Mouse (Mus musculus) stomach, embryonic 16.5 days (tissue): ENCODE measurements around the gene Wdr64. TPM values are rescaled to one million over a fixed set of nuclear protein-coding genes. Genes with fewer than 3 reads are reported as not detected.

Source experiments
- ATAC-seq: fragments of 200-750 bp; cut with Nextera tagmentation; 2 replicates; pipeline ENCODE4 v1.8.0; 2017; ENCODE audit warnings: moderate number of reproducible peaks, moderate TSS enrichment; ENCODE audit not compliant: insufficient read depth, low FRiP score
- H3K27ac ChIP-seq: fragments of 300-500 bp; sonication (generic); 2 replicates; pipeline ENCODE4 v1.5.1; 2014; ENCODE audit warnings: low read length
- H3K27me3 ChIP-seq: fragments of 300-500 bp; sonication (generic); 2 replicates; pipeline ENCODE4 v1.6.1; 2014; ENCODE audit warnings: low read length, control low read depth, mixed read lengths; ENCODE audit not compliant: control insufficient read depth, insufficient read depth
- H3K36me3 ChIP-seq: fragments of 300-500 bp; sonication (generic); 2 replicates; pipeline ENCODE4 v1.6.1; 2014; ENCODE audit warnings: low read length; ENCODE audit not compliant: control insufficient read depth, insufficient read depth
- H3K4me1 ChIP-seq: fragments of 300-500 bp; sonication (generic); 2 replicates; pipeline ENCODE4 v1.6.1; 2014; ENCODE audit warnings: low read length, control low read depth, mixed read lengths; ENCODE audit not compliant: control insufficient read depth, insufficient read depth
- H3K4me2 ChIP-seq: fragments of 300-500 bp; sonication (generic); 2 replicates; pipeline ENCODE4 v1.6.1; 2014; ENCODE audit warnings: low read depth, low read length, mixed read lengths
- H3K4me3 ChIP-seq: fragments of 300-500 bp; sonication (generic); replicated peaks from 2 replicates; pipeline ENCODE4 v1.5.1; 2014; ENCODE audit warnings: mild to moderate bottlenecking, low read length
- H3K9ac ChIP-seq: fragments of 300-500 bp; sonication (generic); 2 replicates; pipeline ENCODE4 v1.6.1; 2014; ENCODE audit warnings: low read length
- H3K9me3 ChIP-seq: fragments of 300-500 bp; sonication (generic); replicated peaks from 2 replicates; pipeline ENCODE4 v1.6.1; 2016; ENCODE audit warnings: low read length, control low read depth; ENCODE audit not compliant: control insufficient read depth
- WGBS: fragments of 180-500 bp; shearing (Covaris S2); extraction: QIAGEN DNeasy Blood & Tissue Kit; methylation state at CpG from one replicate; pipeline ENCODE4 v1.1.7; 2014; 5-methylcytosine and 5-hydroxymethylcytosine counted together
- polyA plus RNA-seq: library from polyadenylated mRNA; unstranded; fragments of >200 nt; fragmentation: Nextera tagmentation; extraction: Ambion mirVana; gene quantifications from 2 replicates; pipeline ENCODE4 v1.2.1, GENCODE M21; 2015

Wdr64 gene
- polyA plus RNA-seq, result not detected in 2 replicates

- H3K4me2 ChIP-seq, result no peak within 1 kb of the TSS
- no peak within 1 kb of the TSS for H3K27ac ChIP-seq
- 66% methylated on average over 1 of the region's 1 CpGs for WGBS
These were observed at the start of gene Wdr64 for GRCm38 (mm10) chr1:175698293-175698692. Wdr64 (plus strand) TSS chr1:175698593.

GRCm38 (mm10) chr1:175648615-175649014 lies 49.8 kb upstream of the Wdr64 start:
- no peak for ATAC-seq
- H3K36me3 ChIP-seq, result no peaks in the 10 kb centered on the region
- H3K9me3 ChIP-seq, result no peaks in the 10 kb centered on the region
- no peak overlapping the region for H3K4me3 ChIP-seq
- no peak overlapping the region for H3K27ac ChIP-seq
- H3K27me3 ChIP-seq, result no peaks in the 10 kb centered on the region
- H3K4me2 ChIP-seq, result no peak overlapping the region
- WGBS, result 90% methylated on average over 4 of the region's 4 CpGs
- H3K9ac ChIP-seq, result no peak overlapping the region
- no peaks in the 10 kb centered on the region for H3K4me1 ChIP-seq

More at GRCm38 (mm10) chr1:175698293-175698692, at the start of gene Wdr64:
- H3K9me3 ChIP-seq, result no peaks in the 10 kb centered on the region
- ATAC-seq, result no peak
- H3K4me1 ChIP-seq, result no peaks in the 10 kb centered on the region
- no peaks in the 10 kb centered on the region for H3K27me3 ChIP-seq
- H3K4me3 ChIP-seq, result no peak within 1 kb of the TSS
- no peaks in the 10 kb centered on the region for H3K36me3 ChIP-seq
- no peak within 1 kb of the TSS for H3K9ac ChIP-seq

- Histone ChIP-seq H3K4me2 (no peak overlapping the region), H3K4me3 (no peak overlapping the region), H3K36me3 (no peaks in the 10 kb centered on the region), H3K9me3 (no peaks in the 10 kb centered on the region), H3K27me3 (no peaks in the 10 kb centered on the region), H3K27ac (no peak overlapping the region), H3K4me1 (no peaks in the 10 kb centered on the region), H3K9ac (no peak overlapping the region)
- ATAC-seq, result no peak
- WGBS, result 85% methylated on average over 4 of the region's 4 CpGs
These were observed 38.5 kb upstream of the Wdr64 start for GRCm38 (mm10) chr1:175659900-175660299.

- WGBS, result 75% methylated on average over 5 of the region's 5 CpGs
- no peaks in the 10 kb centered on the region for H3K36me3 ChIP-seq
- no peak overlapping the region for H3K27ac ChIP-seq
- no peak overlapping the region for H3K4me3 ChIP-seq
- ATAC-seq, result no peak
- H3K9ac ChIP-seq, result no peak overlapping the region
- no peaks in the 10 kb centered on the region for H3K4me1 ChIP-seq
- H3K4me2 ChIP-seq, result no peak overlapping the region
- H3K9me3 ChIP-seq, result no peaks in the 10 kb centered on the region
- no peaks in the 10 kb centered on the region for H3K27me3 ChIP-seq
These were observed 29.6 kb upstream of the Wdr64 start for GRCm38 (mm10) chr1:175668666-175669405.

- Histone ChIP-seq H3K4me3 (no peak overlapping the region), H3K9ac (no peak overlapping the region), H3K36me3 (no peaks in the 10 kb centered on the region), H3K9me3 (no peaks in the 10 kb centered on the region), H3K4me1 (no peaks in the 10 kb centered on the region), H3K27me3 (no peaks in the 10 kb centered on the region), H3K27ac (no peak overlapping the region), H3K4me2 (no peak overlapping the region)
- no peak for ATAC-seq
- WGBS, result 87% methylated on average over 3 of the region's 3 CpGs
These were observed 28.9 kb upstream of the Wdr64 start for GRCm38 (mm10) chr1:175669456-175669855.

GRCm38 (mm10) chr1:175670042-175670441 lies 28.4 kb upstream of the Wdr64 start:
- H3K27me3 ChIP-seq, result no peaks in the 10 kb centered on the region
- WGBS, result 71% methylated on average over 7 of the region's 7 CpGs
- no peak overlapping the region for H3K27ac ChIP-seq
- no peak overlapping the region for H3K4me3 ChIP-seq
- no peak overlapping the region for H3K9ac ChIP-seq
- no peaks in the 10 kb centered on the region for H3K4me1 ChIP-seq
- H3K4me2 ChIP-seq, result no peak overlapping the region
- H3K9me3 ChIP-seq, result no peaks in the 10 kb centered on the region
- H3K36me3 ChIP-seq, result no peaks in the 10 kb centered on the region
- ATAC-seq, result no peak

GRCm38 (mm10) chr1:175671626-175672025 lies 26.8 kb upstream of the Wdr64 start:
- no peaks in the 10 kb centered on the region for H3K27me3 ChIP-seq
- no peaks in the 10 kb centered on the region for H3K36me3 ChIP-seq
- no peak overlapping the region for H3K9ac ChIP-seq
- no peak overlapping the region for H3K4me3 ChIP-seq
- no peaks in the 10 kb centered on the region for H3K9me3 ChIP-seq
- H3K27ac ChIP-seq, result no peak overlapping the region
- ATAC-seq, result no peak
- H3K4me1 ChIP-seq, result no peaks in the 10 kb centered on the region
- no peak overlapping the region for H3K4me2 ChIP-seq
- WGBS, result 20% methylated on average over 1 of the region's 1 CpGs

GRCm38 (mm10) chr1:175673563-175674325 lies 24.6 kb upstream of the Wdr64 start:
- Histone ChIP-seq H3K27ac (no peak overlapping the region), H3K27me3 (no peaks in the 10 kb centered on the region), H3K9me3 (no peaks in the 10 kb centered on the region), H3K4me2 (no peak overlapping the region), H3K4me1 (no peaks in the 10 kb centered on the region), H3K9ac (no peak overlapping the region), H3K36me3 (no peaks in the 10 kb centered on the region), H3K4me3 (no peak overlapping the region)
- no peak for ATAC-seq
- 73% methylated on average over 7 of the region's 7 CpGs for WGBS

GRCm38 (mm10) chr1:175675116-175675515 lies 23.3 kb upstream of the Wdr64 start:
- H3K9me3 ChIP-seq, result no peaks in the 10 kb centered on the region
- H3K27ac ChIP-seq, result no peak overlapping the region
- ATAC-seq, result no peak
- no peak overlapping the region for H3K9ac ChIP-seq
- no peak overlapping the region for H3K4me3 ChIP-seq
- H3K36me3 ChIP-seq, result no peaks in the 10 kb centered on the region
- WGBS, result 88% methylated on average over 6 of the region's 6 CpGs
- no peaks in the 10 kb centered on the region for H3K4me1 ChIP-seq
- H3K4me2 ChIP-seq, result no peak overlapping the region
- H3K27me3 ChIP-seq, result no peaks in the 10 kb centered on the region
